Comparison of ENCODE assay signal across 13 mouse cellular contexts in genomic region chr12:52628771-52629170, GRCm38 (mm10).
DNase-seq lines count a peak whose midpoint lies in the region.
"Had no signal": no experiment of that assay in that cellular context is flagged by ENCODE, and none has a peak within 500 bp of the region (broad histone marks: within the 10 kb centered on the region; RNA-seq: fewer than 3 reads in every experiment).

No protein-coding gene starts in this region.

- peak; percentile 70 for DNase-seq in adrenal gland, adult 2 months
- DNase-seq in adrenal gland, postnatal 25 days: no peak
- DNase-seq in NIH3T3 (ENCODE audit: low read depth): peak; percentile 33
- peak; percentile 62 to 68 for DNase-seq in frontal cortex, adult 2 months (ENCODE audit: extremely low spot score in 1 of 2, low spot score in 1 of 2)
- peak; percentile 36 to 58 for DNase-seq in left cerebral cortex, postnatal 36 days (ENCODE audit: low spot score in 2 of 2)
- no peak for DNase-seq in cerebellum, adult 11-12 months
- no peak for DNase-seq in cerebellum, adult 18-20 months
- DNase-seq in gastrocnemius, postnatal 36 days: no peak
- DNase-seq: cerebellum, postnatal 36 days; gastrocnemius, postnatal 25 days; kidney, adult 11 months; kidney, postnatal 10 days; thymus, adult 2 months had no signal

- intact Hi-C loops in left cerebral cortex, postnatal 36 days (cut with DNase I): no loop called here
- intact Hi-C loops in gastrocnemius, postnatal 36 days (cut with DNase I): no loop called here

Comparison
In these comparisons a context has a peak if more than half of its experiments do, and no peak if none do; other contexts are left out.
1. DNase-seq: peak in adrenal gland, adult 2 months (single experiment), NIH3T3 (single experiment), frontal cortex, adult 2 months (2 of 2) and left cerebral cortex, postnatal 36 days (2 of 2); none in adrenal gland, postnatal 25 days (single experiment), cerebellum, adult 11-12 months (single experiment), cerebellum, adult 18-20 months (0 of 2) and gastrocnemius, postnatal 36 days (0 of 2).